Mouse (Mus musculus) T-cell, adult 66 days (primary cell): Measurements from ENCODE around the gene Cep97. TPM values are rescaled to one million over a fixed set of nuclear protein-coding genes. Genes with fewer than 3 reads are reported as not detected.

ENCODE experiments used
- total RNA-seq, 2 experiments: library from RNA; stranded (reverse); gene quantifications; 3 replicates in 1 of 2; 4 replicates in 1 of 2; pipeline ENCODE4 v1.2.4; 2023

Cep97 gene
- total RNA-seq: 10 to 100 TPM; 57.5 to 63.3 TPM

GRCm38 (mm10) chr16:55934453-55935037 lies at the start of gene Cep97:
TSS of gene Cep97 (minus strand) at chr16:55934855.

GRCm38 (mm10) chr16:55973431-55974255 lies 39.0 kb upstream of the Cep97 start, which contains the start of gene Zbtb11:
TSS of gene Zbtb11 (plus strand) at chr16:55973883.

GRCm38 (mm10) chr16:55966212-55966871 lies 31.7 kb upstream of the Cep97 start, which contains the start of gene Rpl24:
TSS of gene Rpl24 (plus strand) at chr16:55966275.

GRCm38 (mm10) chr16:55894893-55895650 lies 39.6 kb downstream of the Cep97 start, which contains the start of gene Nxpe3:
TSS of gene Nxpe3 (minus strand) at chr16:55895285.

Other genes with a start within 250 kb of the Cep97 start
- gene Nfkbiz, start 96.0 kb downstream of the Cep97 start, total RNA-seq: 100 to 1,000 TPM; 130 to 143 TPM
- 10 to 100 TPM; 26.0 to 28.3 TPM for gene Nxpe3, start 39.6 kb downstream of the Cep97 start, total RNA-seq
- 1,000 to 10,000 TPM; 1,002 to 1,010 TPM for gene Rpl24, start 31.4 kb upstream of the Cep97 start, total RNA-seq
- 10 to 100 TPM; 55.3 to 61.6 TPM for gene Zbtb11, start 39.0 kb upstream of the Cep97 start, total RNA-seq
- 100 to 1,000 TPM; 107 to 115 TPM for gene Pcnp, start 94.9 kb upstream of the Cep97 start, total RNA-seq
- gene Trmt10c, start 103.0 kb upstream of the Cep97 start, total RNA-seq: 10 to 100 TPM; 20.6 to 20.8 TPM
- gene Senp7, start 113.5 kb upstream of the Cep97 start, total RNA-seq: 10 to 100 TPM; 91.2 to 97.4 TPM